Mouse (Mus musculus) hindbrain, embryonic 12.5 days (tissue): ENCODE measurements around the gene Morn5. TPM values are rescaled to one million over a fixed set of nuclear protein-coding genes. Genes with fewer than 3 reads are reported as not detected.
A peak's percentile ranks its signal among the peaks of the same experiment; 100 is the strongest.

Experiments
- ATAC-seq: fragments of 200-750 bp; cut with Nextera tagmentation; 2 replicates; pipeline ENCODE4 v1.8.0; 2017; ENCODE audit warnings: moderate TSS enrichment; ENCODE audit not compliant: low FRiP score
- H3K27ac ChIP-seq: fragments of 300-500 bp; sonication (generic); 2 replicates; pipeline ENCODE4 v1.5.1; 2016; ENCODE audit warnings: mild to moderate bottlenecking
- H3K27me3 ChIP-seq: fragments of 300-500 bp; sonication (generic); 2 replicates; pipeline ENCODE4 v1.6.1; 2016; ENCODE audit warnings: mild to moderate bottlenecking
- H3K36me3 ChIP-seq: fragments of 300-500 bp; sonication (generic); 2 replicates; pipeline ENCODE4 v1.6.1; 2016; ENCODE audit warnings: mild to moderate bottlenecking
- H3K4me1 ChIP-seq: fragments of 300-500 bp; sonication (generic); 2 replicates; pipeline ENCODE4 v1.6.1; 2016
- H3K4me2 ChIP-seq: fragments of 300-500 bp; sonication (generic); replicated peaks from 2 replicates; pipeline ENCODE4 v1.6.1; 2016; ENCODE audit warnings: mild to moderate bottlenecking
- H3K4me3 ChIP-seq: fragments of 300-500 bp; sonication (generic); 2 replicates; pipeline ENCODE4 v1.5.1; 2016; ENCODE audit warnings: mild to moderate bottlenecking
- H3K9ac ChIP-seq: fragments of 300-500 bp; sonication (generic); 2 replicates; pipeline ENCODE4 v1.6.1; 2016; ENCODE audit warnings: mild to moderate bottlenecking, moderate library complexity
- H3K9me3 ChIP-seq: fragments of 300-500 bp; sonication (generic); replicated peaks from 2 replicates; pipeline ENCODE4 v1.6.1; 2016; ENCODE audit warnings: mild to moderate bottlenecking
- WGBS: fragments of 180-500 bp; shearing (Covaris S2); methylation state at CpG from one replicate; pipeline ENCODE4 v1.1.7; 2016; 5-methylcytosine and 5-hydroxymethylcytosine counted together
- polyA plus RNA-seq: library from polyadenylated mRNA; unstranded; fragments of >200 nt; fragmentation: Nextera tagmentation; extraction: Ambion mirVana; gene quantifications from 2 replicates; pipeline ENCODE4 v1.2.1, GENCODE M21; 2016

The Morn5 gene
- polyA plus RNA-seq: 3.2 and 3.6 TPM in 2 replicates

GRCm38 (mm10) chr2:36048748-36049566 is at the start of gene Morn5, which contains the start of gene Ndufa8:
Gene Morn5 (plus strand): TSS chr2:36049458.
Gene Ndufa8 (minus strand): TSS chr2:36049406.
- peak; percentile 97 for ATAC-seq
- peaks cover 17% of the 10 kb centered on the region for H3K4me1 ChIP-seq
- peak within 1 kb of the TSS; percentile 81 for H3K4me2 ChIP-seq
- no peak within 1 kb of the TSS for H3K27ac ChIP-seq
- peak within 1 kb of the TSS; percentile 84 for H3K4me3 ChIP-seq
- H3K9me3 ChIP-seq: no peaks in the 10 kb centered on the region
- no peaks in the 10 kb centered on the region for H3K27me3 ChIP-seq
- H3K9ac ChIP-seq: peak within 1 kb of the TSS; percentile 90
- 1% methylated on average over 44 of the region's 44 CpGs for WGBS
- peaks cover 4% of the 10 kb centered on the region; the same call in 1 of the 2 replicates for H3K36me3 ChIP-seq

GRCm38 (mm10) chr2:36000390-36000789 is 48.9 kb upstream of the Morn5 start:
- Histone ChIP-seq H3K27me3 (peaks cover 11% of the 10 kb centered on the region), H3K4me2 (no peak overlapping the region), H3K4me1 (no peaks in the 10 kb centered on the region), H3K9me3 (no peaks in the 10 kb centered on the region), H3K9ac (no peak overlapping the region), H3K4me3 (no peak overlapping the region), H3K36me3 (no peaks in the 10 kb centered on the region), H3K27ac (no peak overlapping the region)
- ATAC-seq: no peak
- 64% methylated on average over 1 of the region's 1 CpGs for WGBS

- Histone ChIP-seq H3K9ac (no peak overlapping the region), H3K4me3 (no peak overlapping the region), H3K4me2 (no peak overlapping the region), H3K27me3 (peaks cover 10% of the 10 kb centered on the region), H3K27ac (no peak overlapping the region), H3K36me3 (no peaks in the 10 kb centered on the region), H3K4me1 (no peaks in the 10 kb centered on the region), H3K9me3 (no peaks in the 10 kb centered on the region)
- no peak; the same call in 1 of the 2 replicates for ATAC-seq
- 56% methylated on average over 6 of the region's 6 CpGs for WGBS
Observed at GRCm38 (mm10) chr2:36002188-36002587, 47.1 kb upstream of the Morn5 start.

- Histone ChIP-seq H3K9me3 (no peaks in the 10 kb centered on the region), H3K4me3 (no peak overlapping the region), H3K4me2 (no peak overlapping the region), H3K9ac (no peak overlapping the region), H3K36me3 (no peaks in the 10 kb centered on the region), H3K4me1 (peaks cover 10% of the 10 kb centered on the region), H3K27ac (no peak overlapping the region), H3K27me3 (peaks cover 32% of the 10 kb centered on the region)
- no peak for ATAC-seq
- WGBS: 29% methylated on average over 1 of the region's 1 CpGs
Observed at GRCm38 (mm10) chr2:36008071-36008470, 41.2 kb upstream of the Morn5 start.

GRCm38 (mm10) chr2:36009386-36009785 is 39.9 kb upstream of the Morn5 start:
- Histone ChIP-seq H3K36me3 (no peaks in the 10 kb centered on the region), H3K9ac (no peak overlapping the region), H3K9me3 (no peaks in the 10 kb centered on the region), H3K4me1 (peaks cover 10% of the 10 kb centered on the region), H3K27me3 (peaks cover 32% of the 10 kb centered on the region), H3K4me3 (no peak overlapping the region), H3K27ac (no peak overlapping the region), H3K4me2 (no peak overlapping the region)
- WGBS: 22% methylated on average over 4 of the region's 4 CpGs
- ATAC-seq: peak; percentile 46; the same call in 1 of the 2 replicates

- no peak overlapping the region for H3K4me3 ChIP-seq
- H3K36me3 ChIP-seq: no peaks in the 10 kb centered on the region
- H3K9ac ChIP-seq: no peak overlapping the region
- H3K9me3 ChIP-seq: no peaks in the 10 kb centered on the region
- peaks cover 10% of the 10 kb centered on the region for H3K4me1 ChIP-seq
- H3K27ac ChIP-seq: no peak overlapping the region
- 40% methylated on average over 8 of the region's 8 CpGs for WGBS
- peaks cover 29% of the 10 kb centered on the region for H3K27me3 ChIP-seq
- 0 out of 2 replicates have a peak, but pooled peaks have one; percentile 14 for ATAC-seq
- peak overlapping the region; percentile 78 for H3K4me2 ChIP-seq
Observed at GRCm38 (mm10) chr2:36010579-36010978, 38.7 kb upstream of the Morn5 start.

GRCm38 (mm10) chr2:36011331-36011825 is 37.9 kb upstream of the Morn5 start:
- no peaks in the 10 kb centered on the region for H3K36me3 ChIP-seq
- peak overlapping the region; percentile 61 for H3K9ac ChIP-seq
- H3K9me3 ChIP-seq: no peaks in the 10 kb centered on the region
- H3K4me1 ChIP-seq: peaks cover 10% of the 10 kb centered on the region
- no peak overlapping the region for H3K27ac ChIP-seq
- peak overlapping the region; percentile 44 for H3K4me3 ChIP-seq
- H3K27me3 ChIP-seq: peaks cover 29% of the 10 kb centered on the region
- peak; percentile 36; the same call in 1 of the 2 replicates for ATAC-seq
- under 1% methylated on average over 44 of the region's 44 CpGs for WGBS
- peak overlapping the region; percentile 78 for H3K4me2 ChIP-seq

- no peak overlapping the region for H3K9ac ChIP-seq
- H3K4me3 ChIP-seq: no peak overlapping the region
- no peak overlapping the region for H3K4me2 ChIP-seq
- no peaks in the 10 kb centered on the region for H3K36me3 ChIP-seq
- peaks cover 10% of the 10 kb centered on the region for H3K4me1 ChIP-seq
- no peak for ATAC-seq
- H3K27ac ChIP-seq: no peak overlapping the region
- H3K9me3 ChIP-seq: no peaks in the 10 kb centered on the region
- 63% methylated on average over 12 of the region's 12 CpGs for WGBS
- peaks cover 29% of the 10 kb centered on the region for H3K27me3 ChIP-seq
Observed at GRCm38 (mm10) chr2:36013010-36013409, 36.2 kb upstream of the Morn5 start.

- Histone ChIP-seq H3K9me3 (no peaks in the 10 kb centered on the region), H3K27ac (no peak overlapping the region), H3K27me3 (peaks cover 15% of the 10 kb centered on the region; the same call in 1 of the 2 replicates), H3K9ac (peak overlapping the region; percentile 39; the same call in 1 of the 2 replicates), H3K36me3 (no peaks in the 10 kb centered on the region), H3K4me1 (peaks cover 7% of the 10 kb centered on the region), H3K4me2 (peak overlapping the region; percentile 58), H3K4me3 (peak overlapping the region; percentile 28)
- peak; percentile 73 for ATAC-seq
- WGBS: 9% methylated on average over 32 of the region's 32 CpGs
Observed at GRCm38 (mm10) chr2:36021385-36022159, 27.7 kb upstream of the Morn5 start.

- Histone ChIP-seq H3K4me2 (no peak overlapping the region), H3K9ac (no peak overlapping the region), H3K27me3 (peaks cover 15% of the 10 kb centered on the region; the same call in 1 of the 2 replicates), H3K4me3 (no peak overlapping the region), H3K36me3 (no peaks in the 10 kb centered on the region), H3K27ac (no peak overlapping the region), H3K9me3 (no peaks in the 10 kb centered on the region), H3K4me1 (peaks cover 7% of the 10 kb centered on the region)
- 60% methylated on average over 3 of the region's 3 CpGs for WGBS
- no peak for ATAC-seq
Observed at GRCm38 (mm10) chr2:36023291-36023690, 26.0 kb upstream of the Morn5 start.

- Histone ChIP-seq H3K27me3 (no peaks in the 10 kb centered on the region), H3K9ac (no peak overlapping the region), H3K4me1 (no peaks in the 10 kb centered on the region), H3K27ac (no peak overlapping the region), H3K36me3 (peaks cover 28% of the 10 kb centered on the region), H3K9me3 (no peaks in the 10 kb centered on the region), H3K4me2 (no peak overlapping the region), H3K4me3 (no peak overlapping the region)
- ATAC-seq: no peak
- WGBS: 79% methylated on average over 7 of the region's 7 CpGs
Observed at GRCm38 (mm10) chr2:36032884-36033283, 16.4 kb upstream of the Morn5 start.

GRCm38 (mm10) chr2:36033966-36034365 is 15.3 kb upstream of the Morn5 start:
- Histone ChIP-seq H3K4me2 (no peak overlapping the region), H3K4me3 (no peak overlapping the region), H3K9me3 (no peaks in the 10 kb centered on the region), H3K36me3 (peaks cover 37% of the 10 kb centered on the region), H3K27me3 (no peaks in the 10 kb centered on the region), H3K9ac (no peak overlapping the region), H3K27ac (no peak overlapping the region), H3K4me1 (no peaks in the 10 kb centered on the region)
- no peak for ATAC-seq
- WGBS: 81% methylated on average over 7 of the region's 7 CpGs
